Comparison of ENCODE assay signal across 8 mouse cellular contexts in the genomic region with DNA sequence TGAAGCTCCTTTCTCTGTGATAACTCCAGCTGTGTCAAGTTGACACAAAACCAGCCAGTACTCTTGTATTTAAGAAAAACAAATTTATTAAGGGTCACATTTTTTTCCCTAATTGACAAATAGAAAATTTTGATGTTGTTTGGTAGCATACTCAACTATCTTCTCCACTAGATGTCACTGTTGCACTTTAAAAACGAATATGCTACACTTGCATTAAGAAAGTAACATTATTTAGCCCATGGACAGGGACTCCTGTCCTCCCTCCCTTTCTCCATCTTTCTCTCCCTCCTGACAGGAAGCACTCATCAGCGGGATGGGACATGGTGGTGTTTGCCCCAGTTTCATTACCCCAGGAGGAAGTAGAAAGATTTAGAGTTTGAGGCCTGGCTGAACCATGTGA. TPM values are rescaled to one million over a fixed set of nuclear protein-coding genes. Genes with fewer than 3 reads are reported as not detected.
DNase-seq lines count a peak whose midpoint lies in the region; ATAC-seq lines count a peak whose summit lies in the region.
"Not testable (repeated sequence)": the region's sequence is repeated elsewhere in the genome, so short reads cannot be mapped to it uniquely, and the experiment has no call there.

No protein-coding gene starts in this region.

- ATAC-seq in activated CD4-positive, CD25-positive, alpha-beta regulatory T cell, adult 4 months: peak; percentile 36
- peak; percentile 78 for ATAC-seq in megakaryocyte progenitor cell, adult 5-6 weeks (replicated peaks; ENCODE audit: poor library complexity)

- intact Hi-C loops in left cerebral cortex, postnatal 14 days (cut with DNase I): loop anchor here (5.0 to 10.0 kb wide), 5 partner anchors 131 to 1048 kb away; no protein-coding TSS in a partner anchor

- H3K27me3 ChIP-seq in splenic B cell, adult 2 months (ENCODE audit: control insufficient read depth, insufficient read depth, low read length, poor library complexity, severe bottlenecking): not testable (repeated sequence)

- DNase-seq in CD4-positive, CD25-positive, alpha-beta regulatory T cell, adult 2 months (ENCODE audit: low read depth, low spot score): peak; percentile 77
- peak; percentile 87 for DNase-seq in embryo, embryonic 10 days (ENCODE audit: low spot score)
- peak; percentile 5 to 10 for DNase-seq in frontal cortex, postnatal 36 days (ENCODE audit: low spot score in 2 of 2)
- DNase-seq in hindlimb bud, embryonic 11.5 days (ENCODE audit: extremely low spot score, low read depth, low spot score): peak; percentile 62
- DNase-seq in left cerebral cortex, postnatal 14 days (ENCODE audit: low spot score in 2 of 2): peak; percentile 17 to 62
- DNase-seq in splenic B cell, adult 2 months (ENCODE audit: low read depth, low spot score): peak; percentile 77

- H3K36me3 ChIP-seq in splenic B cell, adult 2 months (ENCODE audit: control insufficient read depth, insufficient read depth, low read length, poor library complexity, severe bottlenecking): not testable (repeated sequence)

RNA-seq across cellular contexts. Expression of a gene that starts 31.3 kb away (rescaled TPM):
- 10 to 100 TPM; 12.7 to 14.6 TPM for polyA plus RNA-seq in activated CD4-positive, CD25-positive, alpha-beta regulatory T cell, adult 4 months (2017; shearing (Covaris generic))
- 10 to 100 TPM; 21.6 to 22.7 TPM for total RNA-seq in left cerebral cortex, postnatal 14 days (2021)
- total RNA-seq in megakaryocyte progenitor cell, adult 5-6 weeks (2015): 4.3 and 5.1 TPM in 2 replicates
- 6.8 TPM in 2 replicates for total RNA-seq in megakaryocyte progenitor cell, adult 5-6 weeks (2017)

RNA-seq across cellular contexts. Expression of a gene that starts 51.2 kb away (rescaled TPM):
- polyA plus RNA-seq in activated CD4-positive, CD25-positive, alpha-beta regulatory T cell, adult 4 months (2017; shearing (Covaris generic)): 10 to 100 TPM; 12.4 to 19.9 TPM
- total RNA-seq in left cerebral cortex, postnatal 14 days (2021): 10 to 100 TPM; 31.7 to 32.6 TPM
- total RNA-seq in megakaryocyte progenitor cell, adult 5-6 weeks (2015): 85.2 and 93.9 TPM in 2 replicates
- total RNA-seq in megakaryocyte progenitor cell, adult 5-6 weeks (2017): 66.5 and 75.7 TPM in 2 replicates

Comparison
In these comparisons a context has a peak if more than half of its experiments do, and no peak if none do; other contexts are left out.
1. Peak in every context shown above with its lines: DNase-seq and ATAC-seq.
2. DNase-seq: peak in every context shown above with its lines; median percentile 87 in embryo, embryonic 10 days; 77 in CD4-positive, CD25-positive, alpha-beta regulatory T cell, adult 2 months; 77 in splenic B cell, adult 2 months; 62 in hindlimb bud, embryonic 11.5 days; 40 in left cerebral cortex, postnatal 14 days; 8 in frontal cortex, postnatal 36 days.